Mouse (Mus musculus) midbrain, embryonic 13.5 days (tissue): ENCODE results near the gene Sap25. TPM values are rescaled to one million over a fixed set of nuclear protein-coding genes. Genes with fewer than 3 reads are reported as not detected.

ENCODE experiments used
- ATAC-seq: fragments of 200-750 bp; cut with Nextera tagmentation; 2 replicates; pipeline ENCODE4 v1.8.0; 2017; ENCODE audit warnings: mild to moderate bottlenecking, moderate TSS enrichment, moderate library complexity
- H3K27ac ChIP-seq: fragments of 300-500 bp; sonication (generic); 2 replicates; pipeline ENCODE4 v1.5.1; 2015; ENCODE audit warnings: inconsistent platforms, mild to moderate bottlenecking, moderate library complexity
- H3K27me3 ChIP-seq: fragments of 300-500 bp; sonication (generic); 2 replicates; pipeline ENCODE4 v1.6.1; 2015; ENCODE audit warnings: mild to moderate bottlenecking, inconsistent platforms
- H3K36me3 ChIP-seq: fragments of 300-500 bp; sonication (generic); 2 replicates; pipeline ENCODE4 v1.6.1; 2015; ENCODE audit warnings: mild to moderate bottlenecking, inconsistent platforms
- H3K4me1 ChIP-seq: fragments of 300-500 bp; sonication (generic); replicated peaks from 2 replicates; pipeline ENCODE4 v1.6.1; 2015; ENCODE audit warnings: inconsistent platforms
- H3K4me2 ChIP-seq: fragments of 300-500 bp; sonication (generic); replicated peaks from 2 replicates; pipeline ENCODE4 v1.6.1; 2015; ENCODE audit warnings: moderate library complexity, mild to moderate bottlenecking, inconsistent platforms
- H3K4me3 ChIP-seq: fragments of 300-500 bp; sonication (generic); replicated peaks from 2 replicates; pipeline ENCODE4 v1.5.1; 2015; ENCODE audit warnings: mild to moderate bottlenecking, inconsistent platforms
- H3K9ac ChIP-seq: fragments of 300-500 bp; sonication (generic); replicated peaks from 2 replicates; pipeline ENCODE4 v1.6.1; 2015; ENCODE audit warnings: mild to moderate bottlenecking, inconsistent platforms
- H3K9me3 ChIP-seq: fragments of 300-500 bp; sonication (generic); 2 replicates; pipeline ENCODE4 v1.6.1; 2016; ENCODE audit warnings: mild to moderate bottlenecking, inconsistent platforms
- whole genome bisulfite sequencing: fragments of 180-500 bp; shearing (Covaris S2); methylation state at CpG from one replicate; pipeline ENCODE4 v1.1.7; 2015; 5-methylcytosine and 5-hydroxymethylcytosine counted together
- polyA plus RNA-seq: library from polyadenylated mRNA; unstranded; fragments of >200 nt; fragmentation: Nextera tagmentation; extraction: Ambion mirVana; gene quantifications from 2 replicates; pipeline ENCODE4 v1.2.1, GENCODE M21; 2015

Sap25 gene
- polyA plus RNA-seq, 1 experiment from 2014 or later: 10.9 TPM

DNA sequence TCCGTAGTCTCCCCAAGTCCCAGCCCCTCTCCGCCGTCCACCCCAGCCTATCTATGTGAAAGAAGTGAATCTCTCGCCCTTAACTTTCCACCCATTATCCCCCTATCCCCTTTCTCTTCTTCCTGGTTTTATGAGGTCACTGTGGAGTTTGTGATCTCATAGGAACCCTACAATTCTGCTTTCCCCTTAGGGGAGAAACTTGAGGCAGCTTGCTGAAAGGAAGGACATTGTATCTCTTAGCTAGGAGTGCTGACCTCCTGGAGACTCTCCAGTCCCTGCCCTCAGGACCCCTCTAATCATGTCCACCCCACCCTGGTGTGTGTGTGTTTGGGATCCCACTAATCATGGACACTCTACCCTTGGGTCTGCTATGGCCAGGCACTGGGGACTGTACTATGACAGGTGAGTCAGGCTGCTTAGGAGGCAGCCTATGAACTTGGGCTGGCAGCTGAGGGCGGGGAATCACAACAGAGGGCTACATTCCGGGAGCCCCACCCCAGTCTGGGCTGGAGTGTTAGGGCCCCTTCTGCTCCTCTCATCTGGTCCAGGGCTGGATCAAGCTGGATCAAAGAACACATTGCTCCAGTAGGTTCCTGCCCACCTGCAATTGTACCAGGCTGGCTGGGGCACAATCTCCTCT lies 11.1 kb upstream of the Sap25 start:
- 31% methylated on average over 6 of the region's 6 CpGs for WGBS
- H3K27ac ChIP-seq: peak overlapping the region; percentile 44; the same call in 1 of the 2 replicates

DNA sequence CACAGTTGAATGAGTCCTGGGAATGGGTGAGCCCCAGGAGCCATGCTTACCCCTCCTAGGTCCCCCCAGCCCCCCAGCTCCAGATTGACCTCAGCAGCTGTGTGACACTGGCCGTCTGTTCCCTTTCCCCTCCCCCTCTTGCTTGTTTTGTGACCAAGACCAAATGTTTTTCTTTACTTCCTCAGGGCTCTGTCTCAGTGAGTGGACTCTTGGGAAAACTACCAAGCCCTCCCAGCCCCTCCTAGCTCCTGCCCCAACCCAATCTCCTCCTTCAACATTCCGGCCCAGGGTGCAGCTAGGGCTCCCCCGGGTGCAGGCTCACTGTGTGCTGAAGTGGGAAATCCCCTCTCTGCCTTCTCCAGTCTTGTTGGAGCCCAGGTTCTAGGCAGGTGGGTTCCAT lies 10.5 kb upstream of the Sap25 start:
- Histone ChIP-seq H3K36me3 (peaks cover 20% of the 10 kb centered on the region), H3K4me1 (peaks cover 55% of the 10 kb centered on the region), H3K27ac (peak overlapping the region; percentile 44; the same call in 1 of the 2 replicates), H3K4me3 (peak overlapping the region; percentile 90), H3K27me3 (no peaks in the 10 kb centered on the region), H3K9ac (peak overlapping the region; percentile 89), H3K4me2 (peak overlapping the region; percentile 91), H3K9me3 (no peaks in the 10 kb centered on the region)
- no peak for ATAC-seq
- WGBS: 42% methylated on average over 3 of the region's 3 CpGs

More for the DNA sequence above, 11.1 kb upstream of the Sap25 start:
- H3K4me3 ChIP-seq: peak overlapping the region; percentile 90
- H3K9me3 ChIP-seq: no peaks in the 10 kb centered on the region
- H3K36me3 ChIP-seq: peaks cover 14% of the 10 kb centered on the region
- H3K4me1 ChIP-seq: peaks cover 55% of the 10 kb centered on the region
- no peaks in the 10 kb centered on the region for H3K27me3 ChIP-seq
- H3K9ac ChIP-seq: peak overlapping the region; percentile 89
- H3K4me2 ChIP-seq: peak overlapping the region; percentile 91
- no peak for ATAC-seq

DNA sequence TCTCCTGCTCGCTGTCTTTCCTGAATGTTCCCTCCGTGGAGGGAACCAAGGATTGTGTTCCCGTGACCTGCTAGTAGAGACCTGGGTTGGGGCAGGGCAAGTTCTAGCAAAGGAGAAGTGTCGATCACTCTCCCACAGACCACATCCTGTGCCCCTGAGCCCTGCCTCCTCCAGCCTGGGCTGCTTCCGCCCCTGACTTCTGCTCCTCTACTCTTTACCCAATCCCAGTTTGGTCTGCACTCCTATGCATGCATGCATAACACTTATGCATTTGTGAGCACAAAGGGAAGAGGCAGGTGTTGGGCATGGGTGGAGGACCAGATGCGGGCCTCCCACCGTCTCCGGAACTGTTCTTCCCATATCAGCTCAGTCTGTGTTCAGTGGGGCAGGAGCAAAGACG lies 10.0 kb upstream of the Sap25 start:
- peak overlapping the region; percentile 91 for H3K4me2 ChIP-seq
- H3K27ac ChIP-seq: peak overlapping the region; percentile 30; the same call in 1 of the 2 replicates
- H3K9me3 ChIP-seq: no peaks in the 10 kb centered on the region
- no peak for ATAC-seq
- peak overlapping the region; percentile 89 for H3K9ac ChIP-seq
- H3K4me1 ChIP-seq: peaks cover 55% of the 10 kb centered on the region
- WGBS: 75% methylated on average over 9 of the region's 9 CpGs
- peak overlapping the region; percentile 90; the same call in 1 of the 2 replicates for H3K4me3 ChIP-seq
- peaks cover 26% of the 10 kb centered on the region for H3K36me3 ChIP-seq
- no peaks in the 10 kb centered on the region for H3K27me3 ChIP-seq

DNA sequence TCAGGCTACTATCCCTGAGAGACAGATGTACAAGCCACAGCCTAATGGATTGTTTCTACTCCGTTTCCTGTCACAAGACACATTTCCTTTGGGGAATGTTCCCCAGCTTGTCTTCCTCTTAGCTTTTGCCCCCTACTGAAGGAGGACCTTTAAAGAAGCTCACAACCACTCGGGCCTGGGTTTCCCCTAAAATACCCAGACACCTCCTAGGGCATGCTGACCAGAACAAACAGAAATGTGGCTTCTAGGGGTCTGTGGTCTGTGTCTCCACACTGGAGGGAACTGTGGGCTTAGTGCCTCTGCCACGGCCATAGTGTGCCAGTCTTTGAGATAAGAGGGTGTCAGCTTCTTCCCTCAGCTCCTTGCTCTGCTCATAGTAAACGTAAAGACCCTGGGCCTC lies 9.5 kb upstream of the Sap25 start:
- Histone ChIP-seq H3K4me1 (peaks cover 55% of the 10 kb centered on the region), H3K9me3 (no peaks in the 10 kb centered on the region), H3K4me3 (no peak overlapping the region), H3K27ac (peak overlapping the region; percentile 30; the same call in 1 of the 2 replicates), H3K27me3 (no peaks in the 10 kb centered on the region), H3K4me2 (peak overlapping the region; percentile 91), H3K9ac (peak overlapping the region; percentile 89), H3K36me3 (peaks cover 30% of the 10 kb centered on the region)
- WGBS: 79% methylated on average over 4 of the region's 4 CpGs
- no peak for ATAC-seq

DNA sequence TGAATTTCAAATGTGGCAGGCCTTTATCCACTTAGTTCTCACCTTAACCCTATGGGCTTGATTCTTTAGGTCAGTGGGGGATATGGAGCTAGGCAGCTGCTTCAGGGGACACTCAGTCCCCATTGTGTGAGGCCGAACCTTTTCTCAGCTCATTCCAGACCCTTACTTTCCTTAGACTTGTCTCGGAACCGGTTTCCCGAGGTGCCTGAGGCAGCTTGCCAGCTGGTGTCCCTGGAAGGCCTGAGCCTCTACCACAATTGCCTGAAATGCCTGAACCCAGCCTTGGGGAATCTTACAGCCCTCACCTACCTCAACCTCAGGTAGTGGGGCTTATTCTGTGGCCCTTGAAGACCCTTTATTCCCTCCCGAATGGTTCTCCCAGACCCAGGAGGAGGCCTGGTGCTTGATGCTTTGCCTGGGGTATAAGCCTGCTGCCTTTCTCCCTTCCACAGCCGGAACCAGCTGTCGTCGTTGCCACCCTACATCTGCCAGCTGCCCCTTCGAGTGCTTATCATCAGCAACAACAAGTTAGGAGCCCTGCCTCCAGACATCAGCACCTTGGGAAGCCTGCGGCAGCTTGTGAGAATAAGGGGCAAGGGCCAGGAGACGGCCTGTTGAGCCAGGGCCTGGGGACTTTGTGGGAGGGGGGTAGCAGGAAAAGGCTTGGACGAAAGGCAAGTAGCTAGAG lies 7.6 kb upstream of the Sap25 start:
- WGBS: 81% methylated on average over 12 of the region's 12 CpGs
- Histone ChIP-seq H3K4me3 (no peak overlapping the region), H3K4me2 (no peak overlapping the region), H3K4me1 (peaks cover 46% of the 10 kb centered on the region), H3K36me3 (peaks cover 50% of the 10 kb centered on the region), H3K27ac (no peak overlapping the region), H3K9ac (peak overlapping the region; percentile 28; the same call in 1 of the 2 replicates), H3K9me3 (no peaks in the 10 kb centered on the region), H3K27me3 (no peaks in the 10 kb centered on the region)
- ATAC-seq: no peak

DNA sequence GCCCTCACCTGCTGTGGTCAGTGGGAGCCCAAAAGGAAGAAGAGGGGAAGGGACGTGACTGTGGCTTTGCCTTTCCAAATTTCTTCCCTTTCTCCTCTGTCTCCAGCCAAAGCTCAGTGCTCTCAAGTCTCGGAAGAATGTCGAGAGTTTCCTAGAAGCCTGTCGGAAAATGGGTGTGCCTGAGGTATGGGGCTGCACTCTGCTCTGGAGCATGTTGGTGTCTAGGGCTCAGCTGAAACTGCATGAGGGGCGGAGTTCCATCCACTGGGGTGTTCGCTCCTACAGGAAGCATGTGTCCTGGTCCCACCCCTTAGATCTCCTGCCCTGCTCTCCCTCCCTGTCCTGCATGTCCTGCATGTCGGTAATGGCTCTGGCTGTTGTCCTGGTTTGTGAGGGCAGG lies 1.7 kb upstream of the Sap25 start:
- WGBS: 86% methylated on average over 7 of the region's 7 CpGs
- H3K36me3 ChIP-seq: peaks cover 77% of the 10 kb centered on the region
- ATAC-seq: no peak
- no peaks in the 10 kb centered on the region for H3K4me1 ChIP-seq
- H3K27me3 ChIP-seq: peaks cover 18% of the 10 kb centered on the region
- H3K4me2 ChIP-seq: no peak overlapping the region
- H3K4me3 ChIP-seq: no peak overlapping the region
- no peaks in the 10 kb centered on the region for H3K9me3 ChIP-seq
- no peak overlapping the region for H3K9ac ChIP-seq
- no peak overlapping the region for H3K27ac ChIP-seq

DNA sequence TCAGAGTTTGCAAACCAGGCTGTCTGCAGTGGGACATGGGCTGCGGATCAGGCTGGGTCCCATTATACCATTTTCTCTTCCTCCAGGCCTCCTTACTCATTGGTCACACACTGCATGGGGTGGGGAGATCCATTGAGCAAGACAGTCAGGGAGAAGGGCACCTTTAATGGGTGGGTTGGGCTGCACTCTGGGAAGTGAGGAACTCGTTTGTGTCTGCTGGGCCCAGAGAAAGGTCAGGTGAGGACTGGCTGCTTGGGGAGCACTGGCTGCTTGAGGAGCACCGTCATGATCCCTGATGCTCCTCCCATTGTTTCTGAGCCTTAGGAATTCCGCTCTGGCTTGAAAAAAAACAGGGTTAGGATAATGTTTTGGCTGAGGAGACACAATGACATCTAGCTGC lies 1.8 kb downstream of the Sap25 start:
- H3K36me3 ChIP-seq: peaks cover 48% of the 10 kb centered on the region
- peaks cover 11% of the 10 kb centered on the region for H3K4me1 ChIP-seq
- H3K27ac ChIP-seq: no peak overlapping the region
- no peak for ATAC-seq
- H3K4me3 ChIP-seq: no peak overlapping the region
- peaks cover 49% of the 10 kb centered on the region for H3K27me3 ChIP-seq
- no peak overlapping the region for H3K4me2 ChIP-seq
- H3K9ac ChIP-seq: no peak overlapping the region
- 51% methylated on average over 4 of the region's 4 CpGs for WGBS
- no peaks in the 10 kb centered on the region for H3K9me3 ChIP-seq

DNA sequence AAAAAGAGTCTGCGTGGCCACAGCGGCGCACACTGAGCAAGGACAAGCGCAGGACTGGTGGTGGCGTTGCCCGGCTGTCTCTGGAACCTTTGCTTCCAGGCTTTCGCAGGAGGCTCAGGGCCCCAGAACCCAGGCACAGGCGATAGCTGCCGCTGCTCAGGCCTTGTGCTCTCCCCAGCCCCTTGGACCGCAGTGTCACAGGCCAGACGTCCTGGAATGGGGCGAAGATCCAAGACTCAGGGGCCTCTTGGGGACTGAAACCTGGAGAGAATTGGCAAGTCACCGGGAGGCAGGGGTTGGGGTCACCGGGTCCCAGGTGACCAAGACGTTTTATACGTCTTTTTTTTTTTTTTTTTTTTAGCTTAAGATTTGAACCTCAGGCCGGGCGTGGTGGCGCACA lies 3.4 kb downstream of the Sap25 start:
- Histone ChIP-seq H3K36me3 (peaks cover 32% of the 10 kb centered on the region), H3K27ac (no peak overlapping the region), H3K9me3 (no peaks in the 10 kb centered on the region), H3K4me2 (no peak overlapping the region), H3K27me3 (peaks cover 49% of the 10 kb centered on the region), H3K4me1 (peaks cover 23% of the 10 kb centered on the region), H3K4me3 (no peak overlapping the region), H3K9ac (no peak overlapping the region)
- no peak for ATAC-seq
- 34% methylated on average over 19 of the region's 19 CpGs for WGBS

DNA sequence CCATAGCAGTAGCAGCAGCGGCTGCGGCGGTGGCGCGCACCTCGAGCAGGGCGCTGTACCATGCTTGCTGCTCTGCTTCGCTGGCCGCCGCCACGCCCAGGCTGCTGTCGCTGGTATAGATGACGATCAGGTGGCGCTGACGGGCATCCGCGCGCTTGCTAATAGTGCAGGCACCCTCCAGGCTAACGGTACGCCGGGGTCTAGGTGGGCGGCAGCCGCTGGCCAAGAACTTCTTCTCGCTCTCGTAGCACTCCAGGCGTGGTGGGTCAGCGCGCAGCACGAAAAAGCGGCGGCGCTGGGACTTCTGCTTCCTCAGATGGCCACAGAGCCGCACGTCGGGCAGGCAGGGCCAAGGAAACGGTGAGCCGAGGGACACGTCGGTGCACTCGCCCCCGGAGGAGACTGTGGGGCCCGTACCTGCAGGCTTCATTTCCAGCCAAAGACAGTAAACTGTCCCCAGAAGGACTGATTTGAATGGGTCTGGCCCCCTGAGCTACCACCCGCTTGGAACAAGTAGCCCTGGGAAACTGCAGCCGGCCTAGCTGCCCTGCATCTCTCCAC lies 4.0 kb downstream of the Sap25 start:
- Histone ChIP-seq H3K36me3 (peaks cover 25% of the 10 kb centered on the region), H3K9me3 (no peaks in the 10 kb centered on the region), H3K27ac (no peak overlapping the region), H3K27me3 (peaks cover 49% of the 10 kb centered on the region), H3K4me3 (peak overlapping the region; percentile 31), H3K9ac (peak overlapping the region; percentile 55), H3K4me2 (peak overlapping the region; percentile 46), H3K4me1 (peaks cover 30% of the 10 kb centered on the region)
- whole genome bisulfite sequencing: 3% methylated on average over 44 of the region's 44 CpGs
- 0 out of 2 replicates have a peak, but pooled peaks have one; percentile 25 for ATAC-seq

DNA sequence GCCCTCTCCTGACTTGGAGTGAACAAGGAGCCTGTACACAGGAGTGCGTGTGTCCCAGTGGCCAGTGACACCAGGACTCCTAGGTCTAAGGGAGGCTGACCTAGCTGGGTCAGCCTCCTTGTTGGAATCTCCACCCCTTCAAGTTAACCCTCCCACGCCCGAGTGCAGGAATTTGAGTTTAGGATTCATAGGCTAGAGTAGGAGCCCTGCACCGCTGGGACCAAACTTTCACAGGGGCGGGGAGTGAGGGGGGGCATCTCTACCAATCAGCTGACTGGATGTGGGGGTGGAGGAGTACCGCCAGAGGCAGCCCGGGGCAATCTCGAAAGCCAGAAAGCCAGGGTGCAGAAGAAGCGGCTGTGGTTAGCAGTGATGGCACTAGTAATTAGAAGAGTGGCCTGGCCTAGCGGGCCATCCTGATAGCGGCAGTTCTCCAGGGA lies 4.5 kb downstream of the Sap25 start, which contains the start of gene Irs3:
Irs3 (minus strand) TSS at position 63 of the 440 bp plus-strand sequence.
- peak within 1 kb of the TSS; percentile 55 for H3K9ac ChIP-seq

DNA sequence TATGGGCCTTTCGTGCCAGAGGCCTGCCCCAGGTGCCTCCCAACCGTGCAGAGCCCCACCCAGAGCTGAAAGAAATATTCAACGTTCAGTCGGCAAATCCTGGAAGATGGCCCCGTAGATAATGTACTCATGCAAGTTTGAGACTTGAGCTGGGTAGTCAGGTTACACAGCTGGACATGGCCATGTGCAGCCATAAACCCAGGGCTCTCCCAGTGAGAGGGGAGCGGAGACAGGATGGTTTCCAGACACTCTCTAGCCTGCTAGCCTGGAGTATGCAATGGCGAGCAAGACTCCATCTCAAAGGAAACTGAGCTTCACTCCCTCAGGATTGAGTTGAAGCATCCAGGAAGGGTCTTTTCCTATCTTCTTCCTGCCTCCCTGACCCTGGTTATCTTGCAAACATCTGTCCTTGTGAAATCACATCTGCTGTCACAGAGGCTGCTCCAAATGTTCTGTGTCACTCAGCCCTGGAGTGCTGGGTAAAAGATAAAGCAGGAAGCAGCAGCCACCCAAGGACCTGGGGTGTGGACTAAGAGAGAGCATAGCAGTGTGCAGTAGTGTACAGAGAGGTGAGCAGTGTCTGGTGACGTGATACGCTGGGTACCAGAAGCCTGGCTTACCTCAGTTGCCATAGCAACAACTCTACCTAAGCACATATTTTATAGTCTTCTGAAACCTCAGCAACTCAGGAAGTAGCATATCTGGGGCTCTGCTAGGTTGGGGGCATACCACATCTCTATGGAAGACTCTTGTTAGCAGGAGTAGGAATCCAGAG lies 6.9 kb downstream of the Sap25 start:
- peaks cover 46% of the 10 kb centered on the region for H3K27me3 ChIP-seq
- WGBS: 77% methylated on average over 9 of the region's 9 CpGs
- H3K9me3 ChIP-seq: no peaks in the 10 kb centered on the region
- no peak overlapping the region for H3K4me3 ChIP-seq
- H3K4me1 ChIP-seq: peaks cover 34% of the 10 kb centered on the region
- H3K36me3 ChIP-seq: peaks cover 15% of the 10 kb centered on the region
- peak; percentile 41; the same call in 1 of the 2 replicates for ATAC-seq
- H3K4me2 ChIP-seq: no peak overlapping the region
- H3K27ac ChIP-seq: no peak overlapping the region
- 0 out of 2 replicates have a peak overlapping the region, but pooled peaks have one; percentile 16 for H3K9ac ChIP-seq

More for the DNA sequence above, 4.5 kb downstream of the Sap25 start, which contains the start of gene Irs3:
- Histone ChIP-seq H3K9me3 (no peaks in the 10 kb centered on the region), H3K27me3 (peaks cover 49% of the 10 kb centered on the region), H3K4me2 (peak within 1 kb of the TSS; percentile 46), H3K27ac (no peak within 1 kb of the TSS), H3K4me3 (peak within 1 kb of the TSS; percentile 31), H3K36me3 (peaks cover 20% of the 10 kb centered on the region), H3K4me1 (peaks cover 34% of the 10 kb centered on the region)
- no peak for ATAC-seq
- WGBS: 13% methylated on average over 11 of the region's 11 CpGs
